Mouse (Mus musculus) C2C12 (cell line): ENCODE results near the gene Gm12184.

ENCODE experiments used
- CEBPB ChIP-seq: IDR thresholded peaks from one replicate; pipeline ENCODE4 v1.6.1; 2011; ENCODE audit warnings: low read depth, mild to moderate bottlenecking, control low read depth, moderate library complexity
- CTCF ChIP-seq: IDR thresholded peaks from one replicate; pipeline ENCODE4 v1.5.1; 2011; ENCODE audit not compliant: control insufficient read depth, insufficient read depth, insufficient read length
- FOSL1 ChIP-seq: IDR thresholded peaks from one replicate; pipeline ENCODE4 v1.8.0; 2011; ENCODE audit warnings: mild to moderate bottlenecking, low read length; ENCODE audit not compliant: poor library complexity, insufficient read depth, severe bottlenecking
- USF1 ChIP-seq: IDR thresholded peaks from one replicate; pipeline ENCODE4 v1.6.1; 2011; ENCODE audit warnings: low read depth, mild to moderate bottlenecking, control low read depth, moderate library complexity

GRCm38 (mm10) chr11:48836990-48837309, 10.5 kb upstream of the Gm12184 start:
- TF ChIP-seq CTCF (no peak), FOSL1 (no peak), USF1 (no peak), CEBPB (no peak)
